Mouse (Mus musculus) neural tube, embryonic 15.5 days (tissue): Measurements from ENCODE around the gene Clcnkb. TPM values are rescaled to one million over a fixed set of nuclear protein-coding genes. Genes with fewer than 3 reads are reported as not detected.

Experiments
- ATAC-seq: fragments of 200-750 bp; cut with Nextera tagmentation; 2 replicates; pipeline ENCODE4 v1.8.0; 2017; ENCODE audit warnings: mild to moderate bottlenecking, moderate TSS enrichment, moderate library complexity; ENCODE audit not compliant: low FRiP score
- H3K27ac ChIP-seq: fragments of 300-500 bp; sonication (generic); replicated peaks from 2 replicates; pipeline ENCODE4 v1.5.1; 2015; ENCODE audit warnings: mild to moderate bottlenecking, inconsistent platforms
- H3K27me3 ChIP-seq: fragments of 300-500 bp; sonication (generic); replicated peaks from 2 replicates; pipeline ENCODE4 v1.6.1; 2015; ENCODE audit warnings: inconsistent platforms
- H3K36me3 ChIP-seq: fragments of 300-500 bp; sonication (generic); 2 replicates; pipeline ENCODE4 v1.6.1; 2015; ENCODE audit warnings: inconsistent platforms
- H3K4me1 ChIP-seq: fragments of 300-500 bp; sonication (generic); 2 replicates; pipeline ENCODE4 v1.6.1; 2015; ENCODE audit warnings: inconsistent platforms
- H3K4me2 ChIP-seq: fragments of 300-500 bp; sonication (generic); 2 replicates; pipeline ENCODE4 v1.6.1; 2015; ENCODE audit warnings: inconsistent platforms, mild to moderate bottlenecking, moderate library complexity
- H3K4me3 ChIP-seq: fragments of 300-500 bp; sonication (generic); replicated peaks from 2 replicates; pipeline ENCODE4 v1.5.1; 2015; ENCODE audit warnings: mild to moderate bottlenecking, inconsistent platforms
- H3K9ac ChIP-seq: fragments of 300-500 bp; sonication (generic); replicated peaks from 2 replicates; pipeline ENCODE4 v1.6.1; 2015; ENCODE audit warnings: mild to moderate bottlenecking, inconsistent platforms
- H3K9me3 ChIP-seq: fragments of 300-500 bp; sonication (generic); replicated peaks from 2 replicates; pipeline ENCODE4 v1.6.1; 2016; ENCODE audit warnings: inconsistent platforms
- WGBS: fragments of 180-500 bp; shearing (Covaris S2); methylation state at CpG from one replicate; pipeline ENCODE4 v1.1.7; 2015; ENCODE audit warnings: mixed read lengths; 5-methylcytosine and 5-hydroxymethylcytosine counted together
- polyA plus RNA-seq: library from polyadenylated mRNA; unstranded; fragments of >200 nt; fragmentation: Nextera tagmentation; extraction: Ambion mirVana; gene quantifications from 2 replicates; pipeline ENCODE4 v1.2.1, GENCODE M21; 2015

The Clcnkb gene
- polyA plus RNA-seq, 1 experiment from 2014 or later = 0.27 TPM

GRCm38 (mm10) chr4:141420192-141420829 lies 4.5 kb upstream of the Clcnkb start, which contains the start of gene Hspb7:
Gene Hspb7, plus strand, starts transcription at chr4:141420779.
- Histone ChIP-seq H3K27ac (no peak within 1 kb of the TSS), H3K36me3 (no peaks in the 10 kb centered on the region), H3K4me1 (peaks cover 13% of the 10 kb centered on the region), H3K27me3 (no peaks in the 10 kb centered on the region), H3K4me3 (no peak within 1 kb of the TSS), H3K4me2 (no peak within 1 kb of the TSS), H3K9ac (no peak within 1 kb of the TSS), H3K9me3 (no peaks in the 10 kb centered on the region)
- 67% methylated on average over 9 of the region's 9 CpGs for WGBS
- no peak for ATAC-seq

DNA sequence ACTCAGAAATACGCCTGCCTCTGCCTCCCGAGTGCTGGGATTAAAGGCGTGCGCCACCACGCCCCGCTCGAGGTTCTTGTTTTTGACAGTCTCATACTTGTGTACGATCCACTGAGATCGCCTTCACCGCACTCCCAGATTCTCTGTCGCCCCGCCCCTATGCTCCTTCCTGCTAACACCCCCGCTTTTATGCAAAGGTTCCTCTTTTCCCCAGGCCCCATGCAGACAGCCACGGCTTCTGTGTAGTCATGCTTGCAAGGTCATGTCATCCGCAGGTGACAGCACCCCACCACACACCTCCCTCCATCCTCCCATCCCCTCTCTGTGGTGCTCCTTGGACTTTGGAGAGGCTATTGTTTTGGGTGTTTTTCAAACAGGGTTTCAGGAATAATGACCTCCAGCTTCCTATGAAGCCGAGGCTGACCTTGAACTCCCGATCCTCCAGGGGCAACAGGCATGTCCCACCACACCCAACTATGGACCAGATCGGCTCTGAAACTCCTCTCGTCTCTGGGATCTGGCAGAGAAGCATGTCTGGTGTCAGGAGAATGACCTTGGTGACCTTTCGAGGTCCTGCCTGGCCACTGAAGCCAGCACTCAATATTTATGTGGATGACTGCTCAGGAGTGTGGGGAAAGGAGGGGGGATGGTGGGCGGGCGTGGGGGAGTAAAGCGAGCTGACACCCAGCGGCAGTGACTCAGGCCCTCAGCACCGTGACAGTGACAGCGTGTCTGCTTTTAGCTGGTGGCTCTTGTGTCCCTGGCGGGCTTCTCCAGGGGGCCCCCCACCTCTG lies 3.8 kb upstream of the Clcnkb start:
- Histone ChIP-seq H3K27me3 (no peaks in the 10 kb centered on the region), H3K9ac (no peak overlapping the region), H3K4me1 (peaks cover 7% of the 10 kb centered on the region; the same call in 1 of the 2 replicates), H3K4me3 (no peak overlapping the region), H3K36me3 (no peaks in the 10 kb centered on the region), H3K27ac (no peak overlapping the region), H3K4me2 (no peak overlapping the region), H3K9me3 (no peaks in the 10 kb centered on the region)
- 69% methylated on average over 27 of the region's 27 CpGs for WGBS
- ATAC-seq = no peak

GRCm38 (mm10) chr4:141411430-141411992 lies 4.3 kb downstream of the Clcnkb start:
- Histone ChIP-seq H3K4me3 (no peak overlapping the region), H3K9me3 (no peaks in the 10 kb centered on the region), H3K27me3 (no peaks in the 10 kb centered on the region; the same call in 1 of the 2 replicates), H3K4me2 (no peak overlapping the region), H3K27ac (no peak overlapping the region), H3K4me1 (peaks cover 2% of the 10 kb centered on the region; the same call in 1 of the 2 replicates), H3K9ac (no peak overlapping the region), H3K36me3 (no peaks in the 10 kb centered on the region)
- 17% methylated on average over 22 of the region's 22 CpGs for WGBS
- no peak for ATAC-seq

DNA sequence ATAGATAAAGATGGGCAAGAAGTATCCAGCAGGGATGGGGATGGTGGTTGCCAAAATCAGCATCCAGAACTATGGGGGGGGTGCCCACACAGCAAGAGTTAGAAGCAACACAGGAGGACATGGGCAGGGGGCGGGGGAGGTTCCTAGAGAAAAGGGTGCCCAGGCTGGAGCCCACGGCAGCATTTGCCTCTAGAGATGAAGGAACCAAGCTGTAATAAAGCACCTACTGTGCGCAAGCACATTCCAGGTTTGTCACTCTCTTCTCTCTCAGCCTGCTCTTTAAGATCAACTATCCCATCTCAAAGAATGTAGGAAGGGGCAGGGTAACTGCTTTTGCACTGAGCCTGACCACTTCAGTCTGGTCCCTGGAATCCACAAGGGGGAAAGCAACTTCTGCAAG lies 7.2 kb downstream of the Clcnkb start:
- WGBS = 92% methylated on average over 3 of the region's 3 CpGs

DNA sequence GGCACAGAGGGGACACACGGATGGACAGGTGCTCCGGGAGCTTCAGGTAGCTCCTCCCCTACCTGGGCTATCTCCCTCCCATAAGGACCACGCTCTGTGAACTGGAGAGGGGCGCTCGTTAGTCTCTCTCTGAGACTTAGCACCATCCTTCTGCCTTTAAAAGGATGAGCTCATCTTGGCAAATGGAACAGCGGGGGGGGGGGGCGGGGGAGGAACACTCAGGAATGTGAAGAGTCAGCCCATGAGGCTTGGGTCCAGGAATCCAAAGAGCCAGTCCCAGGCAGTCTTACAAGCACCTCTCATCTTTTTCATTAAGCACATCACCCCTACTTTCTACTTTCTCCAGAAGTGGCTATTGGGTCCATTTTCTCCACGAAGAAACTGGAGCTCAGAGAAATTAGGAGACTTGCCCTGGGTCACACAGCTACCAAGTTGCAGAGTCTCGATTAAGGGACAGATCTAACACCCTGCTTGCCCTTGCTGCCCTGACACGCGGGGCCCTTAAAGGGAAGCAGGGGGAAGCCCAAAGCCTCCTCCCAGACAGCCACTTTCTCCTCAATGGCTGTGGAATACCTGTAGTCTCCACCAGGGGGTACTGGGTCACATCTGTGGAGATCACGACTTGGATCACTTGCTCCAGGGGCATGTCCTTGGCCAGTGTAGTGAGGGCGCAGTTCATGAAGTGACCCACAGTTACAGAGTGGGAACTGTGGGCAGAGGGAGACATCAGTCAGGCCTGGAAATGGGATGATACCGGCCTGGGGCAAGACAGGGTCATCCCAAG lies 9.1 kb downstream of the Clcnkb start:
- Histone ChIP-seq H3K9ac (no peak overlapping the region), H3K27ac (no peak overlapping the region), H3K9me3 (no peaks in the 10 kb centered on the region), H3K36me3 (no peaks in the 10 kb centered on the region), H3K4me3 (no peak overlapping the region), H3K27me3 (peaks cover 5% of the 10 kb centered on the region), H3K4me2 (no peak overlapping the region), H3K4me1 (peaks cover 6% of the 10 kb centered on the region)
- ATAC-seq = no peak
- WGBS = 47% methylated on average over 14 of the region's 14 CpGs

More for the DNA sequence above, 7.2 kb downstream of the Clcnkb start:
- Histone ChIP-seq H3K4me2 (no peak overlapping the region), H3K9me3 (no peaks in the 10 kb centered on the region), H3K4me3 (no peak overlapping the region), H3K27ac (no peak overlapping the region), H3K9ac (no peak overlapping the region), H3K36me3 (no peaks in the 10 kb centered on the region), H3K27me3 (peaks cover 4% of the 10 kb centered on the region), H3K4me1 (peaks cover 6% of the 10 kb centered on the region)
- no peak for ATAC-seq

DNA sequence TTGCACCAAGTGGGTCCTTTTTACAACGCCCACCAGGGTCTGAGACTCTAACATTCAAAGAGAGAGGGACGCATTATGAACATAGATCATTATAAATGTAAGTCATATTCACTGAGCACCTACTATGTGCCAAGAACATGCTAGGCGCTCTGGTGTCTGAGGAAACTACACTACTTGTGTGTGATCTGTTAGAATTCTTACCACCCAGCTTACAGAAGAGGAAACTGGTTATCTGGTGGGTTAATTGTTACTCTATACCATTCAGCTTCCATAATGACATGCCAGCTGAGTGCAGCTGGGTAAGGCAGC lies 10.5 kb downstream of the Clcnkb start:
- WGBS = 84% methylated on average over 3 of the region's 3 CpGs
- H3K36me3 ChIP-seq = no peaks in the 10 kb centered on the region
- ATAC-seq = no peak

GRCm38 (mm10) chr4:141404518-141405313 lies 11.1 kb downstream of the Clcnkb start:
- H3K36me3 ChIP-seq = no peaks in the 10 kb centered on the region
- ATAC-seq = peak; percentile 87
- peaks cover 5% of the 10 kb centered on the region; the same call in 1 of the 2 replicates for H3K27me3 ChIP-seq
- no peak overlapping the region for H3K27ac ChIP-seq
- H3K9ac ChIP-seq = peak overlapping the region; percentile 41
- H3K9me3 ChIP-seq = no peaks in the 10 kb centered on the region
- WGBS = 16% methylated on average over 15 of the region's 15 CpGs
- peaks cover 4% of the 10 kb centered on the region for H3K4me1 ChIP-seq
- H3K4me3 ChIP-seq = peak overlapping the region; percentile 14; the same call in 1 of the 2 replicates
- peak overlapping the region; percentile 52 for H3K4me2 ChIP-seq

More for the DNA sequence above, 10.5 kb downstream of the Clcnkb start:
- H3K9me3 ChIP-seq = no peaks in the 10 kb centered on the region
- no peak overlapping the region for H3K27ac ChIP-seq
- no peak overlapping the region for H3K4me3 ChIP-seq
- H3K4me1 ChIP-seq = peaks cover 4% of the 10 kb centered on the region
- H3K27me3 ChIP-seq = peaks cover 5% of the 10 kb centered on the region; the same call in 1 of the 2 replicates
- H3K4me2 ChIP-seq = no peak overlapping the region
- H3K9ac ChIP-seq = no peak overlapping the region

- 89% methylated on average over 15 of the region's 15 CpGs for WGBS
- no peak overlapping the region for H3K9ac ChIP-seq
- no peak overlapping the region for H3K27ac ChIP-seq
- H3K27me3 ChIP-seq = peaks cover 5% of the 10 kb centered on the region; the same call in 1 of the 2 replicates
- H3K4me3 ChIP-seq = no peak overlapping the region
- no peak overlapping the region for H3K4me2 ChIP-seq
- no peaks in the 10 kb centered on the region for H3K36me3 ChIP-seq
- peaks cover 4% of the 10 kb centered on the region for H3K4me1 ChIP-seq
- no peak for ATAC-seq
- H3K9me3 ChIP-seq = no peaks in the 10 kb centered on the region
Observed at GRCm38 (mm10) chr4:141400171-141400570, 15.6 kb downstream of the Clcnkb start.

GRCm38 (mm10) chr4:141398545-141398944 lies 17.3 kb downstream of the Clcnkb start, which contains the start of gene Clcnka:
Gene Clcnka, minus strand, starts transcription at chr4:141398724.
- H3K4me1 ChIP-seq = peaks cover 4% of the 10 kb centered on the region; the same call in 1 of the 2 replicates
- 74% methylated on average over 12 of the region's 12 CpGs for WGBS
- no peak within 1 kb of the TSS for H3K4me2 ChIP-seq
- peaks cover 9% of the 10 kb centered on the region; the same call in 1 of the 2 replicates for H3K27me3 ChIP-seq
- ATAC-seq = no peak
- no peaks in the 10 kb centered on the region for H3K9me3 ChIP-seq
- no peak within 1 kb of the TSS for H3K9ac ChIP-seq
- H3K36me3 ChIP-seq = no peaks in the 10 kb centered on the region
- H3K4me3 ChIP-seq = no peak within 1 kb of the TSS
- H3K27ac ChIP-seq = no peak within 1 kb of the TSS

- 77% methylated on average over 12 of the region's 12 CpGs for WGBS
- Histone ChIP-seq H3K4me2 (no peak overlapping the region), H3K27ac (no peak overlapping the region), H3K36me3 (no peaks in the 10 kb centered on the region), H3K9me3 (no peaks in the 10 kb centered on the region), H3K4me1 (peaks cover 4% of the 10 kb centered on the region; the same call in 1 of the 2 replicates), H3K9ac (no peak overlapping the region), H3K4me3 (no peak overlapping the region), H3K27me3 (peaks cover 9% of the 10 kb centered on the region; the same call in 1 of the 2 replicates)
- ATAC-seq = no peak
Observed at GRCm38 (mm10) chr4:141397861-141398260, 18.0 kb downstream of the Clcnkb start.
